Comparison of ENCODE assay signal across 7 mouse cellular contexts in genomic region chr2:5011898-5012490, GRCm38 (mm10). TPM values are rescaled to one million over a fixed set of nuclear protein-coding genes. Genes with fewer than 3 reads are reported as not detected.
DNase-seq lines count a peak whose midpoint lies in the region; ATAC-seq and TF ChIP-seq lines count a peak whose summit lies in the region.

No protein-coding gene starts in this region.

- peak overlapping the region; percentile 60 for H3K4me2 ChIP-seq in lung, postnatal 0 days (replicated peaks; ENCODE audit: low read depth, low read length)
- peak overlapping the region; percentile 59 for H3K4me2 ChIP-seq in embryonic facial prominence, embryonic 14.5 days (ENCODE audit: low read depth, low read length)
- peak overlapping the region; percentile 63 for H3K4me2 ChIP-seq in limb, embryonic 12.5 days
- peak overlapping the region; percentile 70 for H3K4me2 ChIP-seq in stomach, embryonic 15.5 days

- H3K36me3 ChIP-seq in lung, postnatal 0 days (ENCODE audit: insufficient read depth, low read length) = no peaks in the 10 kb centered on the region
- H3K36me3 ChIP-seq in embryonic facial prominence, embryonic 14.5 days (ENCODE audit: control insufficient read depth, insufficient read depth, low read length) = peaks cover 23% of the 10 kb centered on the region
- H3K36me3 ChIP-seq in limb, embryonic 12.5 days = peaks cover 28% of the 10 kb centered on the region
- H3K36me3 ChIP-seq in stomach, embryonic 15.5 days = peaks cover 15% of the 10 kb centered on the region

- H3K9ac ChIP-seq in lung, postnatal 0 days (replicated peaks; ENCODE audit: low read depth) = no peak overlapping the region
- peak overlapping the region; percentile 67 for H3K9ac ChIP-seq in embryonic facial prominence, embryonic 14.5 days (ENCODE audit: low read depth, low read length)
- peak overlapping the region; percentile 60 for H3K9ac ChIP-seq in limb, embryonic 12.5 days (replicated peaks)
- H3K9ac ChIP-seq in stomach, embryonic 15.5 days = peak overlapping the region; percentile 69; the same call in 1 of the 2 replicates

- WGBS in lung, postnatal 0 days = 6% methylated on average over 8 of the region's 8 CpGs
- 10% methylated on average over 8 of the region's 8 CpGs for WGBS in embryonic facial prominence, embryonic 14.5 days
- 16% methylated on average over 8 of the region's 8 CpGs for WGBS in limb, embryonic 12.5 days
- 9% methylated on average over 8 of the region's 8 CpGs for WGBS in stomach, embryonic 15.5 days

- no peaks in the 10 kb centered on the region for H3K27me3 ChIP-seq in lung, postnatal 0 days (replicated peaks; ENCODE audit: insufficient read depth, low read length)
- H3K27me3 ChIP-seq in embryonic facial prominence, embryonic 14.5 days (replicated peaks; ENCODE audit: control insufficient read depth, insufficient read depth, low read length) = no peaks in the 10 kb centered on the region
- H3K27me3 ChIP-seq in limb, embryonic 12.5 days = no peaks in the 10 kb centered on the region
- H3K27me3 ChIP-seq in stomach, embryonic 15.5 days (replicated peaks) = no peaks in the 10 kb centered on the region

- no peaks in the 10 kb centered on the region for H3K9me3 ChIP-seq in lung, postnatal 0 days (ENCODE audit: low read length)
- H3K9me3 ChIP-seq in embryonic facial prominence, embryonic 14.5 days (ENCODE audit: control insufficient read depth, low read length) = no peaks in the 10 kb centered on the region
- H3K9me3 ChIP-seq in limb, embryonic 12.5 days = no peaks in the 10 kb centered on the region
- no peaks in the 10 kb centered on the region for H3K9me3 ChIP-seq in stomach, embryonic 15.5 days

- no peak for DNase-seq in lung, postnatal 0 days (ENCODE audit: low spot score)
- DNase-seq in lung, postnatal 36 days = no peak
- DNase-seq in embryonic facial prominence, embryonic 14.5 days (ENCODE audit: low spot score) = no peak
- no peak for DNase-seq in cerebellum, postnatal 10 days
- DNase-seq in cerebellum, adult 18-20 months = no peak

- no peak for TF ChIP-seq CTCF in lung, postnatal 0 days (IDR thresholded peaks at IDR 0.05)

- no peak; the same call in 1 of the 2 replicates for ATAC-seq in lung, postnatal 0 days
- ATAC-seq in embryonic facial prominence, embryonic 14.5 days (ENCODE audit: low read depth) = no peak
- no peak for ATAC-seq in limb, embryonic 12.5 days (ENCODE audit: insufficient number of reproducible peaks, insufficient read depth, low FRiP score, low TSS enrichment, low read depth)
- no peak for ATAC-seq in stomach, embryonic 15.5 days (ENCODE audit: insufficient read depth, low FRiP score, low read depth)

- TF ChIP-seq EP300 in lung, postnatal 0 days (IDR thresholded peaks at IDR 0.05) = no peak

- 0 out of 2 replicates have a peak, but pooled peaks cover 4% of the 10 kb centered on the region for H3K4me1 ChIP-seq in lung, postnatal 0 days (ENCODE audit: insufficient read depth, low read depth, low read length)
- H3K4me1 ChIP-seq in embryonic facial prominence, embryonic 14.5 days (ENCODE audit: control insufficient read depth, insufficient read depth, low read length) = peaks cover 8% of the 10 kb centered on the region; the same call in 1 of the 2 replicates
- H3K4me1 ChIP-seq in limb, embryonic 12.5 days (replicated peaks) = peaks cover 9% of the 10 kb centered on the region
- H3K4me1 ChIP-seq in stomach, embryonic 15.5 days = 0 out of 2 replicates have a peak, but pooled peaks cover 8% of the 10 kb centered on the region

- H3K4me3 ChIP-seq in lung, postnatal 0 days (ENCODE audit: low read depth, low read length) = peak overlapping the region; percentile 55
- H3K4me3 ChIP-seq in embryonic facial prominence, embryonic 14.5 days (ENCODE audit: low read depth, low read length) = peak overlapping the region; percentile 65
- peak overlapping the region; percentile 74 for H3K4me3 ChIP-seq in limb, embryonic 12.5 days (replicated peaks)
- peak overlapping the region; percentile 88 for H3K4me3 ChIP-seq in stomach, embryonic 15.5 days (replicated peaks)

- no peak overlapping the region for H3K27ac ChIP-seq in lung, postnatal 0 days (ENCODE audit: low read length)
- no peak overlapping the region for H3K27ac ChIP-seq in embryonic facial prominence, embryonic 14.5 days (replicated peaks; ENCODE audit: low read depth, low read length)
- no peak overlapping the region for H3K27ac ChIP-seq in limb, embryonic 12.5 days
- H3K27ac ChIP-seq in stomach, embryonic 15.5 days = no peak overlapping the region; the same call in 1 of the 2 replicates

RNA-seq across cellular contexts. Expression of gene Mcm10, which starts 0.6 kb away (rescaled TPM):
- 2.0 and 2.1 TPM in 2 replicates for polyA plus RNA-seq in lung, postnatal 0 days (2015; fragmentation: Nextera tagmentation; extraction: Ambion mirVana)
- 23.3 and 23.8 TPM in 2 replicates for polyA plus RNA-seq in embryonic facial prominence, embryonic 14.5 days (2014; fragmentation: Nextera tagmentation; extraction: Ambion mirVana)
- 47.8 and 49.2 TPM in 2 replicates for polyA plus RNA-seq in limb, embryonic 12.5 days (2016; fragmentation: Nextera tagmentation; extraction: Ambion mirVana)
- 28.4 and 29.0 TPM in 2 replicates for polyA plus RNA-seq in stomach, embryonic 15.5 days (2015; fragmentation: Nextera tagmentation; extraction: Ambion mirVana)

RNA-seq across cellular contexts. Expression of gene Ucma, which starts 36.1 kb away (rescaled TPM):
- not detected in 2 replicates for polyA plus RNA-seq in lung, postnatal 0 days (2015; fragmentation: Nextera tagmentation; extraction: Ambion mirVana)
- 2.3 and 3.0 TPM in 2 replicates for polyA plus RNA-seq in embryonic facial prominence, embryonic 14.5 days (2014; fragmentation: Nextera tagmentation; extraction: Ambion mirVana)
- 0.40 TPM in 1 of 2 replicates, not detected in the other for polyA plus RNA-seq in limb, embryonic 12.5 days (2016; fragmentation: Nextera tagmentation; extraction: Ambion mirVana)
- not detected in 2 replicates for polyA plus RNA-seq in stomach, embryonic 15.5 days (2015; fragmentation: Nextera tagmentation; extraction: Ambion mirVana)

RNA-seq across cellular contexts. Expression of gene Optn, which starts 51.9 kb away (rescaled TPM):
- polyA plus RNA-seq in lung, postnatal 0 days (2015; fragmentation: Nextera tagmentation; extraction: Ambion mirVana) = 19.5 and 23.0 TPM in 2 replicates
- 6.8 and 7.1 TPM in 2 replicates for polyA plus RNA-seq in embryonic facial prominence, embryonic 14.5 days (2014; fragmentation: Nextera tagmentation; extraction: Ambion mirVana)
- 5.3 and 5.7 TPM in 2 replicates for polyA plus RNA-seq in limb, embryonic 12.5 days (2016; fragmentation: Nextera tagmentation; extraction: Ambion mirVana)
- 11.2 and 12.4 TPM in 2 replicates for polyA plus RNA-seq in stomach, embryonic 15.5 days (2015; fragmentation: Nextera tagmentation; extraction: Ambion mirVana)
